Mouse (Mus musculus): ENCODE data around the gene Asb9. TPM values are rescaled to one million over a fixed set of nuclear protein-coding genes. Genes with fewer than 3 reads are reported as not detected.

Asb9 gene
- under 1 TPM; 0.08 to 0.11 TPM for polyA plus RNA-seq (2012; fragmentation: generic; extraction: Trizol)

DNA sequence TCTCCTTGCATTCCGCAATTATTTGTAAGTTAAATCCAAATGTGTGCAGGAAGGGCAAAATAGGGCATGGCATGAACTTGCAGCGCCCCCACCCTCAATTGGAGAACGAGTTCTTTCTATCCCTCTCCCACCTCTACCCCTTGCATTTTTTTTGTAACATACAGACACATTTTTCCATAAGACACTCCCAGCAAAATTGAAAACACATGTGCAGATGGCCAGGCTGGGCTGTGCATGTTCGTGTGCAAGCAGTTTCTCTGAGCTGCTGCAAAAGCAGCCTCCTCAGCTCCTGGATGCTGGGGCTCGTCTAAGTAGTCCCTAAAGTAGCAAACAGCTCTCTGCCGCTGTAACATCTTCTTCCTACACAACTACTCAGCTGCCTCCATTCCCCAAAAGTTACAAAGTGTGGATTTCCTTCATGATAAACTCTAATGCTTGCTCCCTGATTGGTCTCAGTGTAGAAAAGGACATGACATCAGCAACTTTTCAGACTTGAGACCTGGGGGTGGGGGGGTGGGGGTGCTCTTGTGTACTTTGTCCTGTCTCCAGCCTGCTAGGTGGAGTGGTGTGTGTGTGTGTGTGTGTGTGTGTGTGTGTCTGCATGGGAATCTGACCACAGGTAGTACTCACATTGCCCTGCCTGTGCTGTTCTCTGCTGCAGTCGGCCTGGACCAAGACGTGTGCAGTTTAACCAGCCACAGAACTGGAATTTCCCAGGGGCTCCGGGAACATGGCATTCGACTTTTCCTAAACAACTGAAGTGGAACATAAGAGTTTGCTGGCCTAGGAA is at the start of gene Asb9:
Gene Asb9 (plus strand): TSS at position 619 of the 790 bp plus-strand sequence.

Other genes starting within 250 kb of the Asb9 start
- gene Bmx, start 248.1 kb upstream of the Asb9 start, polyA plus RNA-seq (2012; fragmentation: generic; extraction: Trizol): under 1 TPM in 1 of 2 experiments, not detected in 1; 0.06 TPM
- 10 to 100 TPM; 15.9 to 29.5 TPM for gene Pir, start 237.0 kb upstream of the Asb9 start, polyA plus RNA-seq (2012; fragmentation: generic; extraction: Trizol)
- gene Vegfd, start 132.9 kb upstream of the Asb9 start, polyA plus RNA-seq (2012; fragmentation: generic; extraction: Trizol): 10 to 100 TPM in 1 of 2 experiments, 1 to 10 TPM in 1; 9.7 to 41.7 TPM
- gene Piga, start 86.5 kb upstream of the Asb9 start, polyA plus RNA-seq (2012; fragmentation: generic; extraction: Trizol): 1 to 10 TPM in 1 of 2 experiments, under 1 TPM in 1; 0.33 to 2.1 TPM
- gene Asb11, start 69.3 kb upstream of the Asb9 start, polyA plus RNA-seq (2012; fragmentation: generic; extraction: Trizol): under 1 TPM in 1 of 2 experiments, not detected in 1; 0.04 TPM